Mouse (Mus musculus) midbrain, embryonic 10.5 days (tissue): ENCODE measurements around the gene Slc25a20. TPM values are rescaled to one million over a fixed set of nuclear protein-coding genes. Genes with fewer than 3 reads are reported as not detected.

Source experiments
- DNase-seq: peaks from one replicate; pipeline ENCODE4 v3.0.0-alpha.2; 2017; ENCODE audit warnings: low spot score
- H3K27ac ChIP-seq: fragments of 300-500 bp; sonication (generic); replicated peaks from 2 replicates; pipeline ENCODE4 v1.5.1; 2016; ENCODE audit warnings: mild to moderate bottlenecking
- H3K27me3 ChIP-seq: fragments of 300-500 bp; sonication (generic); 2 replicates; pipeline ENCODE4 v1.6.1; 2016; ENCODE audit warnings: low read depth, mild to moderate bottlenecking; ENCODE audit not compliant: poor library complexity, severe bottlenecking
- H3K36me3 ChIP-seq: fragments of 300-500 bp; sonication (generic); 2 replicates; pipeline ENCODE4 v1.6.1; 2016; ENCODE audit warnings: mild to moderate bottlenecking, moderate library complexity
- H3K4me1 ChIP-seq: fragments of 300-500 bp; sonication (generic); 2 replicates; pipeline ENCODE4 v1.6.1; 2016
- H3K4me3 ChIP-seq: fragments of 300-500 bp; sonication (generic); 2 replicates; pipeline ENCODE4 v1.5.1; 2016; ENCODE audit warnings: mild to moderate bottlenecking, moderate library complexity
- H3K9me3 ChIP-seq: fragments of 300-500 bp; sonication (generic); replicated peaks from 2 replicates; pipeline ENCODE4 v1.6.1; 2016; ENCODE audit warnings: mild to moderate bottlenecking
- WGBS: fragments of 180-500 bp; shearing (Covaris S2); methylation state at CpG from one replicate; pipeline ENCODE4 v1.1.7; 2016; 5-methylcytosine and 5-hydroxymethylcytosine counted together
- polyA plus RNA-seq: library from polyadenylated mRNA; unstranded; fragments of >200 nt; fragmentation: Nextera tagmentation; extraction: Ambion mirVana; gene quantifications from 2 replicates; pipeline ENCODE4 v1.2.1, GENCODE M21; 2016

Gene Slc25a20
- polyA plus RNA-seq, 1 experiment from 2014 or later = 34.5 TPM

- peaks cover 82% of the 10 kb centered on the region for H3K4me1 ChIP-seq
- no peak overlapping the region for H3K4me3 ChIP-seq
- peaks cover 5% of the 10 kb centered on the region for H3K36me3 ChIP-seq
- H3K27ac ChIP-seq = 0 out of 2 replicates have a peak overlapping the region, but pooled peaks have one; percentile 13
- no peak for DNase-seq
- WGBS = 76% methylated on average over 1 of the region's 1 CpGs
- H3K27me3 ChIP-seq = peaks cover 35% of the 10 kb centered on the region
- H3K9me3 ChIP-seq = no peaks in the 10 kb centered on the region
Measured at GRCm38 (mm10) chr9:108689993-108690392, 28.1 kb downstream of the Slc25a20 start.

DNA sequence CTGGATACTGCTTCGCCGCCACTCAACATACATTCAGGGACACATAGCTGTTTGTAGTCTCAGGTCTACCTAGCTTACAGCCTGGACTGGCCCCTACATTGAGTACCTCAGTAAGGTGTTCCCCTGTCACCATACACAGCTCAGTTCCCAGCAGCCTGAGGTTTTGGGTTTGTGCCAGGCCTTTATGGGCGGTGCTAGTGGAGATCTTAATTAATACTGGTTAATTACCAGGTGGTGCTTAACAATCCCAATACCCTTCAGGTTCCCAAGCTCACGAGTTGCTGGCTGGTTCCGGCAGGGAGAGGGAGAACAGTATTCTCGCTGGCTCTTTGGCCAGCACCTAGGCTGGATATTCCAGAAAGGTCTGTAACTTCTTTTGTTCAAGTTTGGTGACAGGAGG lies 29.0 kb downstream of the Slc25a20 start:
- Histone ChIP-seq H3K36me3 (0 out of 2 replicates have a peak, but pooled peaks cover 2% of the 10 kb centered on the region), H3K27ac (no peak overlapping the region), H3K9me3 (no peaks in the 10 kb centered on the region), H3K27me3 (peaks cover 35% of the 10 kb centered on the region), H3K4me1 (peaks cover 82% of the 10 kb centered on the region), H3K4me3 (peak overlapping the region; percentile 78; the same call in 1 of the 2 replicates)
- 87% methylated on average over 6 of the region's 6 CpGs for whole genome bisulfite sequencing
- DNase-seq = no peak

DNA sequence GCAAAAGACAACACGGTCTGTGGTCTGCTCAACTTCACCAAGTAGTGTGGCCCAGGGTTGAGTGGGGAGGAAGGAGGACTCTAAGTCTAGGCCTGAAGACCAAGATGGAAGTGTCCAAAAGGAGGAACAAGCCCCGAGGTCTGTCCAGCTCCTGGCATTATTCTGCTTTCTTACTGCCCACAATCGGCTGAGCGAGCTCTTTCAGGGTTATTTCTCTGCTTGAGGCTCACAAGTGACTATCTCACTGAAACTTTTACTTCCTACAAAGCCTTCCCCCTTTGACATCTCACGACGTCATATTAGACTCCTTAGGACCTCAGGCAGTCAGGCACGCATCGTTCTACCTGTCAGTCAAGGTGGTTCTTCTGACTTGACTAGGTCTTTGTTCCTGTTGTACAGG lies 29.5 kb downstream of the Slc25a20 start:
- 70% methylated on average over 8 of the region's 8 CpGs for WGBS
- no peak for DNase-seq
- Histone ChIP-seq H3K27ac (peak overlapping the region; percentile 86), H3K9me3 (no peaks in the 10 kb centered on the region), H3K4me1 (peaks cover 78% of the 10 kb centered on the region), H3K4me3 (peak overlapping the region; percentile 78), H3K36me3 (0 out of 2 replicates have a peak, but pooled peaks cover 2% of the 10 kb centered on the region), H3K27me3 (peaks cover 35% of the 10 kb centered on the region)

DNA sequence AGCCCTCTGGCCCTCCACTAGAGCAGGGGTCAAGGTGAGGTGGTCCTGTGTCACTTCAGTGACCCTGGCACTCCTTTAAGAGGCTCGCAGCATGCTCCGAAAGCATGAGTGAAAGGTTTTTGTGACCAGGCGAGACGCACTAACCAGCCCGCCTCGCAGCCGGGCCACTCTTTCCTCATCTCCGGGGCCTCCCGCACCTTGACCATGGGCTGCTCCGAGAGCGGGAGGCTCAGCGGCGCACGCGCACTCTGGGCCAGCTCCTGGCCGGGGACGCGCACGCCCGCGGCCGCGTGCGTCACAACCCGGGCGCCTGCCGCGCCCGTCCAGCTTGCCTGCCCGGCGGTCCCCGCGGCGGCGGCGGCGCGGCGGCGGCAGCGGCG lies 29.9 kb downstream of the Slc25a20 start:
- peak; percentile 87 for DNase-seq
- WGBS = under 1% methylated on average over 42 of the region's 42 CpGs
- Histone ChIP-seq H3K27ac (peak overlapping the region; percentile 86), H3K36me3 (0 out of 2 replicates have a peak, but pooled peaks cover 2% of the 10 kb centered on the region), H3K27me3 (peaks cover 35% of the 10 kb centered on the region), H3K4me3 (peak overlapping the region; percentile 78), H3K9me3 (no peaks in the 10 kb centered on the region), H3K4me1 (peaks cover 73% of the 10 kb centered on the region)

- Histone ChIP-seq H3K27ac (peak overlapping the region; percentile 86), H3K4me3 (peak overlapping the region; percentile 78), H3K4me1 (peaks cover 67% of the 10 kb centered on the region), H3K27me3 (peaks cover 35% of the 10 kb centered on the region), H3K36me3 (0 out of 2 replicates have a peak, but pooled peaks cover 2% of the 10 kb centered on the region), H3K9me3 (no peaks in the 10 kb centered on the region)
- WGBS = under 1% methylated on average over 92 of the region's 92 CpGs
- peak; percentile 74 for DNase-seq
Measured at GRCm38 (mm10) chr9:108692226-108693041, 30.5 kb downstream of the Slc25a20 start.

DNA sequence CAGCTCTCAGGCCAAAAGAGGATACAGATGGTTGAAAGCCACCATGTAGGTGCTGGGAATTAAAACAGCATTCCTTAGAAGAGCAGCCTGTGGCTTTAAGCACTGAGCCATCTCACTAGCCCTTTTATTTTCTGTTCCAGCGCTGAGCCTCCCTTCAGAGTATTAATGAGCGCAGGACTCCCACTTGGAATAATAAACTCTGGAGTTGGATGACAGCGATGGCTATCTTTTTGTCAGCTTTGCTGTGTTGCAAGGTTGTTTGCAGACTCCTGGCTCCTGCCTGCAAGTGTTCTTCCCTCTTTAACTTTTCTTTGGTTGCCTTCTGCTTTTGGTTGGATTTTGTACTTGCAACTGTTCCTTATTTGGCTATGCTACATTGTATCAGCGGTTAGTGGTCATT lies 32.1 kb downstream of the Slc25a20 start:
- Histone ChIP-seq H3K9me3 (no peaks in the 10 kb centered on the region), H3K27me3 (peaks cover 35% of the 10 kb centered on the region), H3K36me3 (peaks cover 6% of the 10 kb centered on the region; the same call in 1 of the 2 replicates), H3K27ac (no peak overlapping the region), H3K4me1 (peaks cover 52% of the 10 kb centered on the region), H3K4me3 (peak overlapping the region; percentile 78)
- 83% methylated on average over 4 of the region's 4 CpGs for WGBS
- no peak for DNase-seq

DNA sequence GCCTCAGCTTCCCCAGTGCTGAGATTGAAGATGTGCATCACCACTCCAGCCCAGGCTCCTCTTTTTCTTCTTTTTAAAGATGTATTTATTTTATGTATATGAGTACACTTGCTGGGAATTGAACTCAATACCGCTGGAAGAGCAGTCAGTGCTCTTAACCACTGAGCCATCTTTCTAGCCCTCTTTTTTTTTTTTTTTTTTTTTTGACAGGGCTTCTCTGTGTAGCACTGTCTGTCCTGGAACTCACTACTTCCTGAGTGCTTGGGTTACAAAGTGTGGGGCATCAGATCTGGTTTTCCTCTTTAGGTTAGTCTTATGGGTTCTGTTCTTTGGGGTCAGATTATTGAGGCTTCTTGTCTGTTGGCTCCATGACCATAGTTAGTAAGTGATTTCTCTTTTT lies 32.6 kb downstream of the Slc25a20 start:
- WGBS = 71% methylated on average over 1 of the region's 1 CpGs
- H3K4me3 ChIP-seq = 0 out of 2 replicates have a peak overlapping the region, but pooled peaks have one; percentile 78
- DNase-seq = no peak
- peaks cover 35% of the 10 kb centered on the region for H3K27me3 ChIP-seq
- no peak overlapping the region for H3K27ac ChIP-seq
- no peaks in the 10 kb centered on the region for H3K9me3 ChIP-seq
- peaks cover 46% of the 10 kb centered on the region for H3K4me1 ChIP-seq
- peaks cover 6% of the 10 kb centered on the region; the same call in 1 of the 2 replicates for H3K36me3 ChIP-seq

DNA sequence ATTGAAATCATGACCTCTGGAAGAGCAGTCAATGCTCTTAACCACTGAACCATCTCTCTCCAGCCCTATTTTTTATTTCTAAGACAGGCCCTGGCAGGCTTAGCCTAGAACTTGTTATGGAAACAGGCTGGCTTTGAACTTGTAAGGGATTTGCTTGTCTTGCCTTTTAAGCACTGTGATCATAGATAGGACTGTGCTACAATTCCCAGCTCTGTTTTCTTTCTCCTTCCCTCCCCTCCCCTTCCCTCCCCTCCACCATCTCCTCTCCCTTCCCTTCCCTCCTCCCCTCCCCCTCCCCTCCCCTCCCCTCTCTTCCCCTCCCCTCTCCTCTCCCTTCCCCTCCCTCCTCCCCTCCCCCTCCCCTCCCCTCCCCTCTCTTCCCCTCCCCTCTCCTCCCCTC lies 40.6 kb downstream of the Slc25a20 start:
- H3K4me3 ChIP-seq = no peak overlapping the region
- H3K27me3 ChIP-seq = no peaks in the 10 kb centered on the region
- H3K36me3 ChIP-seq = peaks cover 4% of the 10 kb centered on the region; the same call in 1 of the 2 replicates
- peaks cover 21% of the 10 kb centered on the region for H3K4me1 ChIP-seq
- no peak for DNase-seq
- H3K9me3 ChIP-seq = no peaks in the 10 kb centered on the region
- H3K27ac ChIP-seq = no peak overlapping the region

DNA sequence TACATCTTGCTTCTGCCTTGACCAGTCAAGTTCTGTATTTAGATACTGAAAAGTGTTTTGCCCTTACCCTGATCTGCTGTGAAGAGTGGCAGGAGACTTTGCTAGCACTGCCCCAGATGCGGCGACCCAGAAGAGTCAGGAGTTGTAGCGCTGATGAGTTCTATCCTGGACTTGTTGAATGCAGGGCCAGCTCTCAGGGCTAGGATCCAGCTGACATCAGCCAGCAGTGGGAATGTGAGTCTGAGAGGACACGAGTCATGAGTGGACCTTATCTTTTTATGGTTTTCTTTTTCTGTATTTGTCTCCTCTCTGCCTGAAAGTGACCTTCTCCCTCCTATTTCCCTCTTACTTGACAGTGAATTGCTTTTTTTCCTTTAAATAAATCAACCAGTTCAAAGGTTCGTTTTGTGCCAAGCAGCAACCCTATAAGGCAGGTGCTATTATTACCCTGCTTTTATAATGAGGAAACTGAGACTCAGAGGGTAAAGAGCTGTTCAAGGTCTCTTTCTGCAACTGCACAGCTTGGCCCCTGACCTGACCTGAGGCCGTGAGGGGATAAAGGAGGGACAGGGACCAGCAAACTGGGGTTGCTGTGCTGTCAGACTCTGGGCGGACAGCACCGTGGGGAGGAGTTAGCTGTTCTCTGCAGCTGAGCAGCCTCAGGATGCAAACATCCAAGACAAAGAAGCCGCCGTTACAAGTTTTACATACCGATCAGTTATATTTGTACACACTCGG lies 41.7 kb downstream of the Slc25a20 start:
- 47% methylated on average over 12 of the region's 12 CpGs for WGBS

DNA sequence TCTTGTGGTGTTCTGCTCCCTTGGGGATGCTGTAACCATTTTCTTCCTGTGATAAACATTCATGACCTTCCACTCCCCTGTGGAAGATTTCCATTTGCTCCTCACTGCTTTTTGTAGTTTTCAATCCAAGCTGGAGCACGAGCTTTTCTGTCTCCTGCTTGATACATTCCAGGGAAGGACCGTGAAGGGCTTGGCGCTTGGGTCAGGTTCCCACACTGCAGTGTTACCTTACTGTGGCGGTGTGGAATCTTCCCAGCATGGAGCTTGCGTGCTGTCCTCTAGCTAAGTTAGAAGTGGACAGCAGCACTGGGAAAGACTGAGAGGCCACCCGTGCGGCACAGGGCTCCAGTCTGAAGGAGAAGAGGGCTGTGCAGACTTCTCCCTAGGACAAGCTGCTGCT lies 42.7 kb downstream of the Slc25a20 start:
- Histone ChIP-seq H3K9me3 (no peaks in the 10 kb centered on the region), H3K36me3 (0 out of 2 replicates have a peak, but pooled peaks cover 2% of the 10 kb centered on the region), H3K4me3 (no peak overlapping the region), H3K27me3 (no peaks in the 10 kb centered on the region), H3K27ac (no peak overlapping the region), H3K4me1 (peaks cover 21% of the 10 kb centered on the region)
- DNase-seq = no peak
- 81% methylated on average over 7 of the region's 7 CpGs for WGBS

More for the DNA sequence above, 41.7 kb downstream of the Slc25a20 start:
- Histone ChIP-seq H3K9me3 (no peaks in the 10 kb centered on the region), H3K36me3 (0 out of 2 replicates have a peak, but pooled peaks cover 1% of the 10 kb centered on the region), H3K27me3 (no peaks in the 10 kb centered on the region), H3K27ac (peak overlapping the region; percentile 67; the same call in 1 of the 2 replicates), H3K4me1 (peaks cover 21% of the 10 kb centered on the region), H3K4me3 (no peak overlapping the region)
- DNase-seq = no peak

DNA sequence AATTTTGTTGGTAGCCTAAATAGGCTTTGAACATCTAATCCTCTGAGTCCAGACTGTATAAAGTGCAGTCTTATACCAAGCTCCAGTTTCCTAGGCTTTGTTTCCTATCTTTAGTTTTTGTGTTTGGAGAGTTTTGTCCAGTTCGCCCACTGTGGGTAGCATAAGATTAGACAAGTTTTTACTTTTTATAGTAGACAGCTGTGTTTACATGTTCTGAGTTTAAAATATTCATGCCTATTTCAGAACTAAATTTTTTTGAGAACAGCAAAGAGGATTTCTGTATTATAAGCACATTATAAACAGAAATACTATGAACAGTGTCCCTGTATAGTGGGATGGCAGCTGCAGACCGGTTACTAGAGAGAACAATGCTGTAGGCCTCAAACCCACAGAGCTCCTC lies 45.3 kb downstream of the Slc25a20 start:
- no peak overlapping the region for H3K27ac ChIP-seq
- DNase-seq = no peak
- H3K4me1 ChIP-seq = peaks cover 21% of the 10 kb centered on the region
- no peaks in the 10 kb centered on the region for H3K27me3 ChIP-seq
- H3K36me3 ChIP-seq = 0 out of 2 replicates have a peak, but pooled peaks cover 2% of the 10 kb centered on the region
- WGBS = 93% methylated on average over 2 of the region's 2 CpGs
- no peaks in the 10 kb centered on the region for H3K9me3 ChIP-seq
- no peak overlapping the region for H3K4me3 ChIP-seq

GRCm38 (mm10) chr9:108708833-108709232 lies 46.9 kb downstream of the Slc25a20 start:
- Histone ChIP-seq H3K4me1 (peaks cover 11% of the 10 kb centered on the region), H3K36me3 (0 out of 2 replicates have a peak, but pooled peaks cover 2% of the 10 kb centered on the region), H3K27ac (no peak overlapping the region), H3K27me3 (no peaks in the 10 kb centered on the region), H3K4me3 (no peak overlapping the region), H3K9me3 (no peaks in the 10 kb centered on the region)
- no peak for DNase-seq
- WGBS = 95% methylated on average over 8 of the region's 8 CpGs
